Mouse (Mus musculus): Measurements from ENCODE around the gene Lck. TPM values are rescaled to one million over a fixed set of nuclear protein-coding genes. Genes with fewer than 3 reads are reported as not detected.
"Not testable (repeated sequence)": the region's sequence is repeated elsewhere in the genome, so short reads cannot be mapped to it uniquely, and the experiment has no call there.

Gene Lck
- polyA plus RNA-seq, 1 experiment from 2014 or later: 6.3 TPM

DNA sequence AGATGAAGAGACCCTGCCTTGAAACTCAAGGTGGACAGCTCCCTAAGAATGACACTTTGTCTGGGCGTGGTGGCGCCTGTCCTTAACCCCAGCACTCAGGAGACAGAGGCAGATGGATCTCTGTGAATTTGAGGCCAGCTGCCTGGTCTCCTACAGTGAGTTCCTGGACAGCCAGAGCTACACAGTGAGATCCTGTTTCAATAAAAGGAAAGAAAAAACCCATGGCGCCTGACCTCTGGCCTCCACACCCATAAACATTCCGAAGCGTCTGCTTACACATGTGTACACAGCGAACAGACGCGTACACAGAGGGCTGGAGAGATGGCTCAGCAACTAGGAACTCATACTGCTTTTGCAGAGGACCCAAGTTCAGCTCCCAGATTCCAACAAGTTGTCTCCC lies 9.7 kb downstream of the Lck start:
- no peak overlapping the region for H3K9ac ChIP-seq
- H3K27ac ChIP-seq: no peak overlapping the region
- WGBS: 23% methylated on average over 8 of the region's 8 CpGs
- H3K9me3 ChIP-seq: no peaks in the 10 kb centered on the region
- 0 out of 2 replicates have a peak, but pooled peaks have one; percentile 35 for ATAC-seq (ENCODE audit: insufficient read depth, low FRiP score, low read depth)
- no peaks in the 10 kb centered on the region for H3K36me3 ChIP-seq
- H3K4me2 ChIP-seq: no peak overlapping the region
- peaks cover 7% of the 10 kb centered on the region; the same call in 1 of the 2 replicates for H3K4me1 ChIP-seq
- no peak overlapping the region for H3K4me3 ChIP-seq (replicated peaks)
- H3K27me3 ChIP-seq (replicated peaks): no peaks in the 10 kb centered on the region

DNA sequence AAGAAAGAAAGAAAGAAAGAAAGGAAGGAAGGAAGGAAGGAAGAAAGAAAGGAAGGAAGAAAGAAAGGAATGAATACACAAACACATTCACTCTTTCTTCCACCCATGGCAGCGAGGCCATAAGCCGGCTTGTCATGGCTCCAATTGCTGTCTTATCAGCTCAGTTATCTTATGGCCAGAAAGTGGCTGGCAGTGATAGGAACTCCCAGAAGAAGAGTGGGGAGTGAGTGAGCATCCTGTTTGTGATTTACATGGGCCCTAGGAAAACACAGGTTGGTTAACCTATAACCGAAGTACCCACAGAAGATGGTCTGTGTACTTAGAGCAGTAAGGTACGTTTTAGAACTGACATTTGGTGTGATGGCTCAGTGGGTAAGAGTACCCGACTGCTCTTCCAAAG lies 12.3 kb downstream of the Lck start:
- no peaks in the 10 kb centered on the region for H3K9me3 ChIP-seq
- no peak overlapping the region for H3K4me2 ChIP-seq
- ATAC-seq (ENCODE audit: insufficient read depth, low FRiP score, low read depth): no peak
- no peaks in the 10 kb centered on the region for H3K27me3 ChIP-seq (replicated peaks)
- H3K27ac ChIP-seq: no peak overlapping the region
- H3K36me3 ChIP-seq: no peaks in the 10 kb centered on the region
- no peak overlapping the region for H3K9ac ChIP-seq
- peaks cover 13% of the 10 kb centered on the region; the same call in 1 of the 2 replicates for H3K4me1 ChIP-seq
- 70% methylated on average over 5 of the region's 5 CpGs for WGBS
- H3K4me3 ChIP-seq (replicated peaks): no peak overlapping the region

DNA sequence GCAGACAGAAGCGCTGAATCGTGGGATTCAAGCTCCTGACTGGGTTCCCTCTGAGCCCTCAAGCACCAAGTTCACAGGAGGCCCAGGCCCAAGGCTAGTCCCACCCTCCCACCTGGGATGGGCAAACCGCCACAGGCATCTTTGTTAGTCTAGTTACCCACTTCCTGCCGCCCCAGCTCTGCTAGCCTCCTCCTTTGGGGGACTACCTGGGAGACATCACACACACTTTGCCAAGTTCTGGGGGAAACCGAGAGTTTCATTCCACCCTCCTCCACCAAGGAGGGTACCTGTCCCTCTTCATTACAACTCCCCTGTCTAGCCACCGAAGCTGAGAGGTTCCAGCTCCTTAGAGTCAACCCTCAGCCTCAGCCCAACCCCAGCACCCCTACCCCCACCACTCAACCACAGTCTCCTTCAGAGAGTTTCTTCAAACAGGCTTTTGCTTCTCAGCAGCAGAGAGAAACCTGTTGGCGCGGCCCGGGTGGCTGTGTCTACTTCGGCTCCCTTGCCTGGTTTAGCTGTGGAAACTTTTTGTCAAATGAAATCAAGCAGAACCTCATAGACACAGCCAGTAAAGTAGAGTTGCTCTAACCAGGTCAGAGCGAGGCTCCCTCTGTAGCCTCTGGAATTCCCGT lies 15.0 kb downstream of the Lck start:
- Histone ChIP-seq H3K9me3 (no peaks in the 10 kb centered on the region), H3K36me3 (no peaks in the 10 kb centered on the region), H3K27me3 (replicated peaks) (no peaks in the 10 kb centered on the region), H3K4me3 (replicated peaks) (no peak overlapping the region), H3K9ac (no peak overlapping the region), H3K27ac (no peak overlapping the region), H3K4me1 (peaks cover 14% of the 10 kb centered on the region), H3K4me2 (no peak overlapping the region)
- 85% methylated on average over 12 of the region's 12 CpGs for WGBS
- no peak for ATAC-seq (ENCODE audit: insufficient read depth, low FRiP score, low read depth)

DNA sequence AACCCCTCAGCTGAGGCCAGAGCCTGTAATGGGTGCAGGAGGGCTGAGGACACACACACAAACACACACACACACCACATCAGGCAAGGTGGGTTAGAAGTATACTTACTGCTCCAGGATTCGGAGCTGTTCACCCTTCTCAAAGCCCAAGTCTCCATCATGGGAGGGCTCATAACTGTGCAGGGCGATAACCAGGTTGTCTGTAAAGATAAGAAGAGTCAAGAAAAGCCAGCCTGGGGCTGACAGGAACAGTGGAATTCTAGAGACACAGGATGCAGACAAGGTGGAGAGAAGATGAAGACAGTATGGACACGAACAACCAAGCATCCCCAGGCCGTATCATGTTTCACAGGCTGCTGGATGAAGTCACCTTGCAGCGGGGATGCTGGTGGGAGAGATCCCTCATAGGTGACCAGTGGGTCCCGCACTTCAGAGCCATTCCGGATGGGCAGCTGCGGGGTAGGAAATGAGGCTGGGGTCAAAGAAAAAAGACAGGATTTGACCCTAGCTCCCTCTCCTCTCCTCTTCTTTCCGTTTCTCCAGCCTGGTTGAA lies 16.1 kb downstream of the Lck start:
- no peak overlapping the region for H3K9ac ChIP-seq
- H3K4me2 ChIP-seq: peak overlapping the region; percentile 76
- 73% methylated on average over 9 of the region's 9 CpGs for WGBS
- peak; percentile 59; the same call in 1 of the 2 replicates for ATAC-seq (ENCODE audit: insufficient read depth, low FRiP score, low read depth)
- H3K27ac ChIP-seq: peak overlapping the region; percentile 71
- H3K36me3 ChIP-seq: no peaks in the 10 kb centered on the region
- H3K4me1 ChIP-seq: peaks cover 12% of the 10 kb centered on the region
- H3K9me3 ChIP-seq: no peaks in the 10 kb centered on the region
- H3K27me3 ChIP-seq (replicated peaks): no peaks in the 10 kb centered on the region
- H3K4me3 ChIP-seq (replicated peaks): peak overlapping the region; percentile 48

DNA sequence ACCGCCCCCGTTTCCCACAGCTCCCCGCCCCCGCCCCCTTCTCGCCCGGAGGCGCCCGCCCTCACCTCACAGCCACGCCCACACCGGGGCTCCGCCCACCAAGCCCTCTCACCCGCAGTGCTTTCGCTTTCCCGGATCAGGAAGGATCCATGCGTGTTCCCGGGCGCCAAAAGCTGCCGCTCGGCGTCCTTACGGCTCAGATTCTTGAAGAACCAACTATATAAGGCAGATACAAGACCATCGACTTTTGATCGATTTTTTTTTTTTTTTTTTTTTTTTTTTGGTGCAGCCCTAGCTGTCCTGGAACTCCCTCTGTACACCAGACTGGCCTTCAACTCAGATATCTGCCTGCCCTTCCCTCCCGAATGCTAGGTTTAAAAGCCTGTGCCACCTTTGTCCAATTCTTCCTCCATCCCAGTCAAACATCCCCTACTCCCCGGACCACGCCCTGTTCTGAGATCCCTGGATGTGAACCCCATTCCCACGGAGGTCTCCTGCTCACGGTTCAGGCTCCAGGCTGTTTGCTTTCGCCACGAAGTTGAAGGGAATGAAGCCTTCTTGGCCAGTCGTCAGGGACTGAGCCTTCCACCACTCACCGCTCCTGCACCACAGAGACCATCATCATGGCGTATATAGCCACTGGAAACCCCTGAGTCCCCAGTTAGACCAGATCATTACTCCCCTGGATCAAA lies 16.8 kb downstream of the Lck start:
- Histone ChIP-seq H3K27ac (peak overlapping the region; percentile 71), H3K4me1 (peaks cover 12% of the 10 kb centered on the region), H3K4me3 (replicated peaks) (peak overlapping the region; percentile 48), H3K9ac (0 out of 2 replicates have a peak overlapping the region, but pooled peaks have one; percentile 23), H3K9me3 (no peaks in the 10 kb centered on the region), H3K4me2 (peak overlapping the region; percentile 76), H3K36me3 (no peaks in the 10 kb centered on the region), H3K27me3 (replicated peaks) (no peaks in the 10 kb centered on the region)
- ATAC-seq (ENCODE audit: insufficient read depth, low FRiP score, low read depth): peak; percentile 70
- 5% methylated on average over 33 of the region's 33 CpGs for WGBS

DNA sequence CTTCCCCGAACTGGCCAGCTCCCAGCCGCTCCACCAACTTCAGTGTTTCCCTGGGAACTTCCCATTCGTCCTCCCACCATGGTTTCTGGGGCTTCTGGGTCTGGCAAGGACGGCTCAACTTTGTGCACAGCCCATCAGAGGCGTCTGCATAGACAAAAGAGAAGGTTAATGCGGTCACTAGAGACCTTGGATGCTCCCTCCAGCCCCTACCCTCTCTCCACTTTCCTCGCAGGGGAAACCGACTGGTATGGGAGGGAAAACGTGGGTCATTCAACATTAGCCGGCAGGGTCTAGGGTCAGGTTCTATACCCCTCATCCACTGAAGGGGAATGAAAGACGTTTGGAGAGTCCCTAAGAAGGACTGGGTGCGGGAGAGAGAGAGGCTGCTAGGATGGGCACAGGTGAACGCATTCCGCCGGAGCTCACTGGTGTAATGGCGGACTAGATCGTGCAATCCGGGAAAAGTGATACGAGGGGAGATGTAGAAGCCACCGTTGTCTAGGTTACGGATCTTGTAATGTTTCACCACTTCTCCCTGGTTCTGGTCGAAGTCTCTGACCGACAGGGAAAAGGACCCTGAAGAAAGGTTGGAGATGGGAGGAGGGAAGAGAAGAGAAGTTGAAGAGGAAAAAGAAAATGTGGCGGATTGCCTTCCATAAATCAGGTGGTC lies 17.4 kb downstream of the Lck start:
- Histone ChIP-seq H3K36me3 (no peaks in the 10 kb centered on the region), H3K9ac (peak overlapping the region; percentile 21; the same call in 1 of the 2 replicates), H3K4me2 (peak overlapping the region; percentile 76), H3K9me3 (no peaks in the 10 kb centered on the region), H3K4me3 (replicated peaks) (peak overlapping the region; percentile 48), H3K27ac (peak overlapping the region; percentile 37), H3K27me3 (replicated peaks) (no peaks in the 10 kb centered on the region), H3K4me1 (peaks cover 12% of the 10 kb centered on the region)
- WGBS: 1% methylated on average over 24 of the region's 24 CpGs
- peak; percentile 45 for ATAC-seq (ENCODE audit: insufficient read depth, low FRiP score, low read depth)

DNA sequence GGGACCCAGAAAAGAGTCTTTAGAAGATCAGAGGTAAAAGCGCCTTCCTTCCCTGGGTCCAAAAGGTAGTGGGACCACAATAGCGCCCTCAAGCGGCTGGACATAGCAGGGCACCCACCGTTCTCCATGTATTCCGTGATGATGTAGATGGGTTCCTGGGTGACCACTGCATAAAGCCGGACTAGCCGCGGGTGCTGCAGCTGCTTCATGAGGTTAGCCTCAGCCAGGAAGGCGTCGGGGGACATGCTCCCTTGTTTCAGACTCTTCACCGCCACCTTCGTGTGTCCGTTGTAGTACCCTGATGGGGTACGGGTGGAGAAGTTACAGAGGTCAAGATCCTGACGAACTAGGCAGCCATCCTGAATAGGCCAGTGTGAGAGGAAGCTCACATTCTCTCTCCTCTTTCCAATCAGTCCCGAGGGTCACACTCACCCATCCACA lies 18.0 kb downstream of the Lck start:
- ATAC-seq (ENCODE audit: insufficient read depth, low FRiP score, low read depth): peak; percentile 6; the same call in 1 of the 2 replicates

DNA sequence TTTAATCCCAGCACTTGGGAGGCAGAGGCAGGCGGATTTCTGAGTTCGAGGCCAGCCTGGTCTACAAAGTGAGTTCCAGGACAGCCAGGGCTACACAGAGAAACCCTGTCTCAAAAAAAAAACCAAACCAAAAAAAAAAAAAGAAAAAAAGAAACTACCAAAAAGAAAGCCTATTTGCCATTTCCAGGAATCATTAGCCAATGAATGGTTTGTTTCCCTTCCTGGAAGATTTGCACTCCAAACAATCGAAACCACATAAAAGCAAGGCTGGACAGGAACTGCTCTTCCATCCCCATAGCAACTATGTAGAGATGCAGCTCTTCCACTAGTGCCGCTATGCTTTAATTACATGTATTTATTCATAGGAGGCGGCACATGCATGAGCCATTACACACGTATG lies 18.9 kb downstream of the Lck start:
- not testable (repeated sequence) for H3K27ac ChIP-seq; H3K4me3 ChIP-seq (replicated peaks); ATAC-seq (ENCODE audit: insufficient read depth, low FRiP score, low read depth); H3K9ac ChIP-seq; H3K4me2 ChIP-seq; H3K36me3 ChIP-seq; H3K9me3 ChIP-seq; H3K27me3 ChIP-seq (replicated peaks)
- WGBS: 94% methylated on average over 6 of the region's 6 CpGs
- H3K4me1 ChIP-seq: peaks cover 12% of the 10 kb centered on the region

More for the DNA sequence above, 18.0 kb downstream of the Lck start:
- Histone ChIP-seq H3K4me3 (replicated peaks) (peak overlapping the region; percentile 48), H3K9me3 (no peaks in the 10 kb centered on the region), H3K27me3 (replicated peaks) (no peaks in the 10 kb centered on the region), H3K27ac (no peak overlapping the region), H3K4me1 (peaks cover 12% of the 10 kb centered on the region), H3K36me3 (no peaks in the 10 kb centered on the region), H3K9ac (peak overlapping the region; percentile 21; the same call in 1 of the 2 replicates), H3K4me2 (peak overlapping the region; percentile 76)
- 6% methylated on average over 16 of the region's 16 CpGs for WGBS

DNA sequence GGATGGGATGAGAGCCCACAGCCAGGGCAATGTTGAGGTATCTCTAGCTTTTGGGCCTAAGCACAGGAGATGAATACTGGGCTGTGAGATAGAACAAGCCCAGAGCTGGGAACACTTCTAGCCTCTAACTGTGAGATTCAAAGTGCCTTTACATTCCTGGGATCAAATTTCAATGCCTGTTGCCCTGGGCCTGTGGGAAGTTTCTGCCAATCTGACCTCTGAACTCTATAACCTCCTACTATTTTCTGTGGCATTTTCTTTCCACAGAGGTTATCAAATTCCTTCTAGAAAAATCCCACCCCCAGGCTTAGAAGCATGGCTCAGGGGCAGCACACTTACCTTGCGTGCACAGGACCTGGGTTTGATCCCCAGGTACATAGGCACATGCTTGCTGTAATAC lies 23.1 kb downstream of the Lck start:
- H3K4me1 ChIP-seq: 0 out of 2 replicates have a peak, but pooled peaks cover under 1% of the 10 kb centered on the region
- 0 out of 2 replicates have a peak, but pooled peaks cover 3% of the 10 kb centered on the region for H3K36me3 ChIP-seq
- H3K4me3 ChIP-seq (replicated peaks): no peak overlapping the region
- H3K27ac ChIP-seq: no peak overlapping the region
- H3K27me3 ChIP-seq (replicated peaks): no peaks in the 10 kb centered on the region
- no peaks in the 10 kb centered on the region for H3K9me3 ChIP-seq
- no peak overlapping the region for H3K9ac ChIP-seq
- no peak overlapping the region for H3K4me2 ChIP-seq
- no peak for ATAC-seq (ENCODE audit: insufficient read depth, low FRiP score, low read depth)
- 57% methylated on average over 1 of the region's 1 CpGs for WGBS

DNA sequence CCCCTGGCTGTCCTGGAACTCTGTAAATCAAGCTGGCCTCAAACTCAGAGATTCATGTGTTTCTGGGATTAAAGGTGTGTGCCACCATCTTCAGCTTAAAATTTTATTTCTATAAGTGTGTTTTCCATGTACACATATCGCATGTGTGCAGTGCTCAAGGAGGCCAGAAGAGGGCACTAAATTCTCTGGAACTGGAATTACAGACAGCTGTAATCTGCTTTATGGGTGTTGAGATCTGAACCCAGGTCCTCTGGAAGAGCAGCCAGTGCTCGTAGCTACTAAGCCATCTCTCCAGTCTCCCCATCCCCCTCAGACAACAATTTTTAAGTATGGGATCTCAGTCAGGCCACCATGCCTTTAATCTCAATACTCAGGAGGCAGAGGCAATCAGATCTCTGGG lies 24.1 kb downstream of the Lck start:
- no peak overlapping the region for H3K4me2 ChIP-seq
- no peak overlapping the region for H3K4me3 ChIP-seq (replicated peaks)
- WGBS: 91% methylated on average over 2 of the region's 2 CpGs
- no peak for ATAC-seq (ENCODE audit: insufficient read depth, low FRiP score, low read depth)
- H3K36me3 ChIP-seq: 0 out of 2 replicates have a peak, but pooled peaks cover 3% of the 10 kb centered on the region
- H3K27ac ChIP-seq: no peak overlapping the region
- no peaks in the 10 kb centered on the region for H3K9me3 ChIP-seq
- H3K4me1 ChIP-seq: no peaks in the 10 kb centered on the region
- no peaks in the 10 kb centered on the region for H3K27me3 ChIP-seq (replicated peaks)
- H3K9ac ChIP-seq: no peak overlapping the region

DNA sequence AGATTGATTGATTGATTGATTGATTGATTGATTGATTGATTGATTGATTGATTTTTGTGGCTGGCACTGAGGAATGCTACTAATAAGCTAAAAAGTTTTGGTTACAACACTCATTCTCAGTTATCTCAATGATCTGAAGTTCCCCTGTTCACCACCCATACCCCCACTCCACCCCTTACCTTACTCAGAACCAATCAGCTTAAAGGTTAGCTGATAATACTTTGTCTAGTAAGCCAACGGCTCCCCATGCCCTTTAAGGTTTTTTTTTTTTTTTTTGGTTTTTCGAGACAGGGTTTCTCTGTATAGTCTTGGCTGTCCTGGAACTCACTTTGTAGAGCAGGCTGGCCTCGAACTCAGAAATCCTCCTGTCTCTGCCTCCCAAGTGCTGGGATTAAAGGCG lies 25.8 kb downstream of the Lck start:
- not testable (repeated sequence) for H3K9me3 ChIP-seq; H3K4me2 ChIP-seq; H3K27me3 ChIP-seq (replicated peaks); H3K4me1 ChIP-seq; H3K9ac ChIP-seq; ATAC-seq (ENCODE audit: insufficient read depth, low FRiP score, low read depth); H3K27ac ChIP-seq; H3K4me3 ChIP-seq (replicated peaks); H3K36me3 ChIP-seq
- WGBS: 84% methylated on average over 4 of the region's 4 CpGs

Measured in stomach, embryonic 15.5 days (tissue).